Mouse (Mus musculus) induced T-regulatory cell, adult 2 months (primary cell): ENCODE measurements around the gene Sec16a.

ENCODE experiments used
- DNase-seq: peaks from one replicate; pipeline ENCODE4 v3.0.0-alpha.2; 2012; ENCODE audit warnings: low read depth

Sec16a gene

DNA sequence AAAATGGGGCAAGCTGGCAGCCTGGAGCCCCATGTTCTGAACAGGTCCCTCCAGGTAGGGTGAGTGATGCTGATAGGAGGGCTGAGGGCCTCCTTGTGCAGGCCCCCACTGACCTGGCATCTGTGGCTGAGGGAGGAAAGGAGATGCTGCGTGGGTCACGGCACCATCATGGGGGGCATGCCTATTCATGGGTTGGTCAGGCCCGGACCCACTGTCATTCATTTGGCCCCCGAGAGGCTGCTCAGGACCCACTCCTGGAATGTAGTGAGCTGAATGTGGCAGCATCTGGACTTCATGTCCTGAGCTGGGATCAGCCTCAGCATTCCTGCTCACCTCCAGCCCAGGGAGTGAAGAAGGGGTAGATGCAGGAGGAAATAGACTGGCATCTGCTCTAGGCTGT is 3.8 kb downstream of the Sec16a start:
- no peak for DNase-seq

- DNase-seq: no peak
Observed at GRCm38 (mm10) chr2:26439671-26440070, 5.3 kb downstream of the Sec16a start.

GRCm38 (mm10) chr2:26438373-26438772 is 6.6 kb downstream of the Sec16a start:
- no peak for DNase-seq

DNA sequence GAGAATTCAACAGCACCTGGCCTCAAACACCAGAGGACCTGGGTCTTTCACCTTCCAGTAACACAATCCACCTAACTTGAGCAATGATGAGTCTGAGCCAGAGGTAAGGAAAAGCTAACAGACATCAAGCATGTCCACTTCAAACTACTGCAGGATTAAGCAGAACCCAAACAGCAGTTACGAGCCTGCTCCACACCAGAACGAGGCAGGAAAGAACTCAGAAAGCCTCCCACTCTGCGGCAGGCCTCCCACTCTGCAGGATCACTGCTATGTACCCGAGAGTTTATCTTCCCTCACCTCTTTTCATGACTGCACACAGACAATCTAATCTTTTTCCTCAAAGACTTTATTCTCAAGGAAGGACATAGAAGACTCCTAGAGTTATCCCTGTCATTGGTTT is 7.8 kb downstream of the Sec16a start:
- DNase-seq: no peak

DNA sequence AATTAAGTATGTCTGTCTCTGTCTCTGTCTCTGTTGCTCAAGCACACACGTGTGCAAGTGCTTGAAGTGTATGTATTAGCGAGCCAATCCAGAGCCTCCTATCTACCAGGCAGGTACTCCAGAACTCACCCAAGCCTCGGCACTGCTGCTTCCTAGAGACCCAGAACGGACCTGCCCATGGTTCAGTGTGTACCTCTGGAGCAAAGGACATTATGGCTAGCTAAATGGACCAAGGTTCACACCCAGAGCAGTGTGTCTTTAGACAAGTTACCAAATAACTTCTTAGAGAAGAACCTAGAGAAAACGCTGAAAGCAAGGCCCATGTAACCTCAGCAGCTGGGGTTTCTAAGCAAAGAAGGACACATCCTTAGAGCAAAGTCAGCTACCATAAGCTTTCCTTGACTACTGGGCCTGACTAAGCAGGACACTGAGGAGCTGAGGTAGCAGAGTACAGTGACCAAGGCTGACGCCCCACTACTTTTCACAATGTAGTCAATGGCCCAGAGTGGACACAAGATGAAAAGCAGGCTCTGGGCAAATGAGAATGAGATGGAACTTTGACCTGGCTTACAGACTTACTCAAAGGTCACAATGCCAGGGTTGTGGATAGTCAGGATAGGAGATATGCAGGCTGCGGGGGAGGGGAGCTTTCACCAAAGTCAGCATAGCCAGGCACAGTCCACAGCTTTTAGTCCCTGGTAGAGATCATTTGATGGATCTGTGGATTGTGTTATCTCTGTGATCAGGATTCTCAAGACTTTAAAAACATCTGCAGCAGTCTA is 10.0 kb downstream of the Sec16a start:
- no peak for DNase-seq

DNA sequence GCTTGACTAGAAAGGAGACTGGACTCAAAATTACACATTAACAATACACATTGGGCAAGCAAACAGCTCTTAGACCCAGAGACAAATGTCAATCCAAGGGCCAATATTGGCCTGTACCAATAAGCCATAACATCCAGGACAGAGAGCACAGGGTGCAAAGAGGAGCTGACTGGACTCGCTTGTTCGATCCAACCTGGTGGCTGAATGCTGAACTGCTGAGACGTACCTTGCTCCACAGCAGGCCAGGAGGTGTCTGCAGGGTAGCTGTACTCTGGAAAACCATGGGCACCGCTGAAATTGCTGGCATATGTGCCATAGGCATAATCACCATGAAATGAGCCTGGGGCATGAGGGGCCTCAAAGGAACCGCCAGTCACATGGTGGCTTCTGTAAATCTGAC is 15.2 kb downstream of the Sec16a start:
- no peak for DNase-seq

GRCm38 (mm10) chr2:26424541-26424940 is 20.5 kb downstream of the Sec16a start:
- no peak for DNase-seq

- no peak for DNase-seq
Observed at GRCm38 (mm10) chr2:26423086-26423485, 21.9 kb downstream of the Sec16a start.

DNA sequence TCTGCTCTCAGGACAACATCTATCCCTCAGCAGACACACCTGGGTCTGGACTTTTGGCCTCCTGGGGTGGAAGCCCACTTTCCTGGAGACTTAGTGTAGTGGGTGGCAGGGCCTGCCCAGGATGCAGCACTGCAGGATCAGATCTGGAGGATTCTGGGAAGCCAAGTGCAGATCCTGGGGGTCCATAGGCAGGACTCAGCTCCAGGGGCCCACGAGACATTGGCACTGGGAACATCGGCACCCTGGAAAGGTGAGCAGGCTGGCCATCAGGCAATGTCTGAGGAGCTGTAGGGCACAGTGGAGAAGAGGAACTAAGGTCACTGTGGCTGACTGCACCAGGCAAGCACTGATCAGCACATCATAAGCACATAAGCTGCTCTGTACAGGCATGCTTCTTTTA is 23.0 kb downstream of the Sec16a start:
- no peak for DNase-seq

- no peak for DNase-seq
Observed at GRCm38 (mm10) chr2:26418120-26418519, 26.9 kb downstream of the Sec16a start.

GRCm38 (mm10) chr2:26417066-26417465 is 27.9 kb downstream of the Sec16a start:
- no peak for DNase-seq

GRCm38 (mm10) chr2:26410931-26411411 is 34.0 kb downstream of the Sec16a start:
- no peak for DNase-seq

DNA sequence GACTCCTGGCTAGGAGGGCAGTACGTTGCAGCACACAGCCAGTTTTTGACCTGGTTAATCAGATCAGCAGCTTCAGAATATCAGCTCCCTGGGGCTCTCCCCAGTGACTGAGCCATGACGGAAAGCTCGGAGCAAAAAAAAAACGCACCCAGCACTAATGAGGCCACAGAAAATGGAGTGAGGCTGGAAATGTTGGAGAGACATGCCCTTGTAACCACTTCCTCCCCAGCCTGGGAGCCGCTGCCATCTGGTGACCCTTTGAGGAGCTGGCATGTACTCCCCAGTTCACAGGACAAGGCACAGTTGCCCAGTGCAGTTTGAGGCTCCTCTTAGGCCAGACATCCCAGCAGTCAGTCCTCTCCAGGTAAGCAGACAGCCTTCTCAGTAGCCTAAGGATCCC is 34.9 kb downstream of the Sec16a start:
- no peak for DNase-seq

- no peak for DNase-seq
Observed at GRCm38 (mm10) chr2:26409362-26409761, 35.7 kb downstream of the Sec16a start.

DNA sequence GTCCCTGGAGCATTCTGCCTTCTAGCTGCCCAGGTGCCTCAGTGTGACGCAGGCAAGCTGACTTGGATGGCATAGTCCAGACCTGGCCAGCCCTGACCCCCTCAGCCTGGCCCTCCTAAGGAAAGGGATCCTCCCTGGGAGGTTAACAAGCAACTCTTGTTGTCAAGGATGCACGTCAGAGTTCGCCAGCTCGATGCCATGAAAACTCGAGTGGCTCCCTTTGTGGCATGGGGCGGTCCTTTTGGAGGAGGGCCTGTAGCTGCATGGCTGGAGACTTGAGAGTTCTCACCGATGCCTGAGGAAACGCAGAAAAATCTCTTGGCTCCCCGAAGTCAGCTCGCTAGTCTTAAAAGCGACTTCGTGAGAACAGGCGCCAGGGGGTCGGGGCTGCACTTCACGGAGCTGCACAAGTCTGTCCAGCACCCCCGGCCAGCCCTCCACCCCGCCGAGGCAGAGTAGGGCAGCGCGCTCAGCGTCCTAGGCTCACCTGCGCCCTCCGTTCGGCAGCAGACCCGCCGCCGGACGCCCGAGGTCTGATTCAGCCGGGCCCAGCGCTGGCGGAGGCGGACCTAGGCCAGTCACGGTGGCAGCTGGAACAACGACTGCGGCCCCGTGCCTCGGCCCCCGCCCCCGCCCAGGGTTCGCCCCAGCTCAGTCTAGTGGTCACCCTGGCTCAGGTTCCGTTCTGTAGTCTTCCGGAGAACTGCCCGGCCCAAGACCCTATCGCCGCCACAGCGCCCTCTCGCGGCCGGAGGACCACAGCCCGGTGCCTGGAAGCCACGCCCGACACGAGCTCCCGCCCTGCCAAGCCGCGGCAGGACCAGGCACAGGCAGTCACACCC is 36.3 kb downstream of the Sec16a start, which contains the start of gene Inpp5e:
Inpp5e (minus strand) TSS at position 689 of the 842 bp plus-strand sequence.
- DNase-seq: peak; percentile 95

- DNase-seq: no peak
Observed at GRCm38 (mm10) chr2:26403306-26403705, 41.7 kb downstream of the Sec16a start.

DNA sequence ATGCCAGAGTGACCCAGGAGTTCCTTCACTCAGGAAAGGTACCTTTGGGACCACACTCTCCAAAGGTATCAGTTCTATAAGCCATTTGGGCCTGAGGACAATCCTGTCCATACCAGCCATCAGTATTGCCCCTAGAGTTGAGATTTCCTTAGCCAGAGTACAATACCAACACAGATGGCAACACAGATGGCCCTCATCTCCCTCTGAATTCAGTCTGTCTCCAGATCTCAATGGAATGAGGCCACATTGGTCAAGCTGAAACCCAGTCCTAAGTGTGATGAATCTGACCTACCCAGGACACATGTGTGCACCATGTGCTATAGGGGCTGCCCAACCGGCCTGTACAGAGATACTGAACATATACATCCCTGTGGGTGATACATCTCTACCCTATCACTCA is 42.8 kb downstream of the Sec16a start:
- DNase-seq: no peak

- no peak for DNase-seq
Observed at GRCm38 (mm10) chr2:26401023-26401422, 44.0 kb downstream of the Sec16a start.

DNA sequence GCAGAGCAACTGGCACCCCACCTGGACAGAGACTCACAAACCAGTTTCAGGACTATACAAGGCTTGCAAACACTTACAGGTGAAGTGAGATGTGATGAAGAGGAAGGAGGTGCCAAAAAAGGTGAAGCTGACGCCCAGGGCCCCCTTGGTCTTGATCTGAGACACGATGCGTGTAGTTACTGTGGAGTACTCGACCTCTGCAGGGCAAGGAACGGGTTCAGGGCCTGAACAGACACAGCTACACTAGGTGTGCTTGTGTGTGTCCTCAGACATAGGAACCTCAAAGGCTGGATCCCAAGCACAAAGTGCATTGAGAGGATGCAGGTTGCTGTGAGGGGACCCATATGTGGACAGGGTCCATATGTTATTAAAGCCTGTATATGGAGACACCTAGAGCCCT is 44.7 kb downstream of the Sec16a start:
- DNase-seq: no peak

DNA sequence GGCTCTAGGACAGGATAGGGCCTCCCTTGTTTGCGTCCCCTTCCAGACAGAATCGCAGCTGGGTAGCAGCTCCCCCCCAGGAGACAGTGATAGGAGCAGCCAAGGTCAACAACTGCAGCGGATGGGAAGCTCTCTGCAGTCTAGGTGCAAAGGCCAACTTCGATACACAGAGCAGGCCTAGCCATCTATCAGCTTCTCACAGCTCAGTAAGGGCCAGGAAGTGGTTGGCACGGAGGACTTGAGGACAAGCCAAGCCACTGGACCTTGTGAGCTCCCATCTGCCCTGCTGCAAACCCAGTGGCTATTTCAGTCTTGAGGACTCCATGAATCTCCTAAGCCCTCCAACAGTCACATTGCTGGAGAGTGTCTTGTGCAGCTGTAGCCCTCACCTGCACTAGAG is 45.4 kb downstream of the Sec16a start:
- DNase-seq: no peak

- no peak for DNase-seq
Observed at GRCm38 (mm10) chr2:26398978-26399377, 46.0 kb downstream of the Sec16a start.

GRCm38 (mm10) chr2:26391617-26392016 is 53.4 kb downstream of the Sec16a start:
- DNase-seq: no peak

- DNase-seq: no peak
Observed at GRCm38 (mm10) chr2:26390954-26391353, 54.1 kb downstream of the Sec16a start.
